Mouse (Mus musculus): ENCODE results near the gene S100a4.

The S100a4 gene

GRCm38 (mm10) chr3:90600458-90601195, 2.9 kb upstream of the S100a4 start:
- no peak for DNase-seq

- no peak for DNase-seq
These were observed 2.0 kb upstream of the S100a4 start, which contains the start of gene Gm42674 for GRCm38 (mm10) chr3:90601486-90602110. Gene Gm42674, plus strand, starts transcription at chr3:90601904.

- peak; percentile 58 to 72 for DNase-seq
These were observed 845 bp downstream of the S100a4 start for GRCm38 (mm10) chr3:90604416-90604815.

GRCm38 (mm10) chr3:90605049-90605448, 1.5 kb downstream of the S100a4 start:
- DNase-seq: no peak

GRCm38 (mm10) chr3:90605736-90606135, 2.2 kb downstream of the S100a4 start:
- no peak for DNase-seq

GRCm38 (mm10) chr3:90606185-90606584, 2.6 kb downstream of the S100a4 start:
- DNase-seq: no peak

GRCm38 (mm10) chr3:90607361-90607760, 3.8 kb downstream of the S100a4 start:
- no peak for DNase-seq

GRCm38 (mm10) chr3:90608223-90608622, 4.7 kb downstream of the S100a4 start, which contains the start of gene S100a5:
Gene S100a5, plus strand, starts transcription at chr3:90608523.
- DNase-seq: no peak

GRCm38 (mm10) chr3:90609102-90609501, 5.5 kb downstream of the S100a4 start:
- no peak for DNase-seq

- DNase-seq: no peak
These were observed 7.9 kb downstream of the S100a4 start for GRCm38 (mm10) chr3:90611494-90611893.

- no peak for DNase-seq
These were observed 8.5 kb downstream of the S100a4 start for GRCm38 (mm10) chr3:90612061-90612460.

- peak; percentile 61 to 77 for DNase-seq
These were observed 9.2 kb downstream of the S100a4 start, which contains the start of gene S100a6 for GRCm38 (mm10) chr3:90612728-90613291. Gene S100a6, plus strand, starts transcription at chr3:90612882.

GRCm38 (mm10) chr3:90613461-90614147, 10.0 kb downstream of the S100a4 start:
- DNase-seq: no peak

GRCm38 (mm10) chr3:90614148-90614530, 10.6 kb downstream of the S100a4 start:
- DNase-seq: no peak

GRCm38 (mm10) chr3:90614611-90615251, 11.2 kb downstream of the S100a4 start:
- DNase-seq: no peak

GRCm38 (mm10) chr3:90615415-90615814, 11.8 kb downstream of the S100a4 start:
- peak; percentile 73 to 83 for DNase-seq

- no peak for DNase-seq
These were observed 12.3 kb downstream of the S100a4 start for GRCm38 (mm10) chr3:90615911-90616310.

- no peak for DNase-seq
These were observed 14.0 kb downstream of the S100a4 start for GRCm38 (mm10) chr3:90617586-90617985.

GRCm38 (mm10) chr3:90621552-90621951, 18.0 kb downstream of the S100a4 start:
- DNase-seq: no peak

- peak; percentile 35 to 65 for DNase-seq
These were observed 20.0 kb downstream of the S100a4 start for GRCm38 (mm10) chr3:90623435-90624071.

GRCm38 (mm10) chr3:90625496-90625895, 21.9 kb downstream of the S100a4 start:
- DNase-seq: no peak

Measured in kidney, postnatal 36 days (tissue).